Mouse (Mus musculus) G1E (cell line): ENCODE measurements around the gene Vps37d.

ENCODE experiments used
- CTCF ChIP-seq: IDR thresholded peaks from 2 replicates; pipeline ENCODE4 v1.5.1; 2012; ENCODE audit warnings: low read depth, low read length, inconsistent platforms, mixed read lengths
- GATA1 ChIP-seq: IDR thresholded peaks from 2 replicates; pipeline ENCODE4 v1.6.1; 2012; ENCODE audit warnings: borderline replicate concordance, low read length, inconsistent platforms, mixed read lengths
- GATA2 ChIP-seq: IDR thresholded peaks from 2 replicates; pipeline ENCODE4 v1.6.1; 2012; ENCODE audit warnings: low read depth, low read length, inconsistent platforms, borderline replicate concordance
- TAL1 ChIP-seq: conservative IDR thresholded peaks from 2 replicates; pipeline ENCODE4 v1.6.1; 2012; ENCODE audit warnings: low read depth, low read length, inconsistent platforms, mixed read lengths

GRCm38 (mm10) chr5:135066008-135066407 lies 12.1 kb downstream of the Vps37d start:
- TF ChIP-seq CTCF (no peak), GATA1 (no peak), GATA2 (no peak), TAL1 (no peak)
